Mouse (Mus musculus): ENCODE results near the gene Nr4a2. TPM values are rescaled to one million over a fixed set of nuclear protein-coding genes. Genes with fewer than 3 reads are reported as not detected.

The Nr4a2 gene
- total RNA-seq (2023) = 2.9 and 3.7 TPM in 2 replicates

DNA sequence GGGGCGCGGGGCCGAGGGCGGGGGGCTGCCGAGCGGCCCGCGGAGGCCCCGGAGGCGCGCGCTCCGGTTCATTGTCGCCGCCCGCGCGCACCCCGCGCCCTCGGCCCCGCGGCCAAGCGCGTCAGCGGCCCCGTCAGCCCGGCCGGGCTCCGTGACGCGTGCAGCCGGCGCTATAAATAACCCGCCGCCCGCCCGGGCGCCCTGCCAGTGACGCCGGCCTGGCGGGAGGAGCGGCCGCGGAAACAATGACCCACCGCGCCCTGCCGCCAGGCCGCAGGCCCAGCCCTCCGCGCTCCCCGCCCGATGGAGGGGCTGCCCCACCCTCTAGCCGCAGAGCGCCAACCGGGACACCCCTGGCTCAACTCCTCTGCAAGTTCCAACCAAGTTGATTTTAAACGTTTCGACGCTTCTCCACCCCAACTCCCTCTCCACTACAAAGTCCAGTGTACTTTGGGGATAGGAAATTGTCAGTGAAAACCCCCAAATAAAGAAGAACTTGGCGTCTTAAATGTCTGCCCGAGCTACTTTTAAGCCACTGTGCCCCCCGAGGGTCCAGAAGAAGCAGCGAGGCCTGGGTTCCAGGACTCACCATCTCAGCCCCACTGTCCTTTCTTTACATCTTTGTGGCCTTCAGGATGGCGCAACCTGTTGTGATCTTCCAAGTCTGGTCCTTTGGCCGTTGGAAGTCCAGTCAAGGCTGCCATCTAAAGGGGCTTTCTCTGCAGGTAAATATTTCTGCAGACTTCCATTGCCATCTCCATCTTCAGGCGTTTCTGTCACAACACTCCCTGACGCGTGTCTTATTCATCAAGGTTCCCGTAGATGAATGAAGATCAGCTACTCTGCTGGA is at the start of gene Nr4a2:
Gene Nr4a2, minus strand, starts transcription at position 13 of the 850 bp plus-strand sequence.

Other genes with a start within 250 kb of the Nr4a2 start
- 52.0 and 76.0 TPM in 2 replicates for gene Gpd2, start 113.6 kb upstream of the Nr4a2 start, total RNA-seq (2023)